Mouse (Mus musculus) Patski (cell line): ENCODE measurements at regions not wholly inside any gene's neighbourhood (a gene's known extent, or its start where the extent isn't known, plus 50 kb on each side); places are given as distances from the start of the nearest gene placed in this dataset.

Experiments
- ATAC-seq: fragments of 100-300 bp; one replicate; pipeline ENCODE4 v1.8.0; 2021
- CTCF ChIA-PET: fragments of 350-600 bp; sonication (Branson Sonifier 250); formaldehyde crosslinking; loops from one replicate; lab custom pipeline; 2022; ENCODE audit warnings: inconsistent platforms; lab: Charles Lee
- POLR2A ChIA-PET: fragments of 350-600 bp; sonication (Branson Sonifier 250); formaldehyde crosslinking; loops from one replicate; lab custom pipeline; 2022; ENCODE audit warnings: antibody characterized with exemption, inconsistent platforms; lab: Charles Lee
- DNase-seq: peaks from one replicate; pipeline ENCODE4 v3.0.0-alpha.2; 2011; ENCODE audit warnings: low read depth, low spot score
- H3K27me3 ChIP-seq: fragments of 371-371 bp; one replicate; pipeline ENCODE4 v1.5.1; 2021
- CTCF ChIP-seq: fragments of 100-300 bp; IDR thresholded peaks from one replicate; pipeline ENCODE4 v1.5.1; 2021
- in situ Hi-C: fragments of 300-500 bp; cut with MboI; formaldehyde crosslinking; loops from 3 replicates; pipeline ENCODE4 v1.11.1; 2018; ENCODE audit warnings: low pct_unique_long_range_greater_than_20kb, mixed read lengths

GRCm38 (mm10) chr8:83793491-83794238, 52.5 kb upstream of the Adgre5 start:
- no peak for TF ChIP-seq CTCF
- CTCF ChIA-PET = no interaction called here

More at GRCm38 (mm10) chr8:83793491-83794238, 52.5 kb upstream of the Adgre5 start:
- in situ Hi-C loops = no loop called here
- H3K27me3 ChIP-seq = peaks cover 23% of the 10 kb centered on the region
- ATAC-seq = no peak
- POLR2A ChIA-PET = no interaction called here
- DNase-seq = no peak
